In the genomic region with DNA sequence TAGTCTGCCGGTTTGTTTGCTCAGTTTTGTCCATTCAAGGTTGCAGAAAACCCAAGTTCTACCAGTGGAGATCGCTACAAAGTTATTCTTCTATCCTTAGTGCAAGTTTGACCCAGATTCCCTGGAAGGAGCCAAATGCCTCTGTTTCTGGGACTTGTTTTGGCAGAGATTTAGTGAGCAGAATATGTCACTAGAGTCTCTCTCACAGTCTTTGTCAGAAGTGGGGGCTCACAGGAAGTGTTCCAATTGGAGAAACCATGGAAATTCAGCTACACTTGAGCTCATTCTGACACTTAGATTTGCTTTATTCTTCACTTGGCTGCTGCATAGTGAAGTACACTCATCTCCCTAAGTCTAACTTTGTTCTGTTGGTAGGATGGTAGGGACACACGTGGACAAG, we compare ENCODE assay signal across 26 mouse cellular contexts. TPM values are rescaled to one million over a fixed set of nuclear protein-coding genes. Genes with fewer than 3 reads are reported as not detected.
DNase-seq lines count a peak whose midpoint lies in the region; ATAC-seq and TF ChIP-seq lines count a peak whose summit lies in the region.
"Had no signal": no experiment of that assay in that cellular context is flagged by ENCODE, and none has a peak within 500 bp of the region (broad histone marks: within the 10 kb centered on the region; RNA-seq: fewer than 3 reads in every experiment).

No protein-coding gene starts in this region.

- no peak for TF ChIP-seq EP300 in heart, adult 2 months (IDR thresholded peaks at IDR 0.05; ENCODE audit: insufficient read depth, low read depth, low read length)

- intact Hi-C loops in heart, adult 2 months (cut with DNase I) = no loop called here
- intact Hi-C loops in left cerebral cortex, postnatal 36 days (cut with DNase I) = no loop called here

- no peaks in the 10 kb centered on the region for H3K9me3 ChIP-seq in embryonic facial prominence, embryonic 10.5 days
- no peaks in the 10 kb centered on the region for H3K9me3 ChIP-seq in limb, embryonic 12.5 days
- H3K9me3 ChIP-seq: embryonic facial prominence, embryonic 13.5 days; forebrain, embryonic 12.5 days; forebrain, embryonic 15.5 days; heart, embryonic 12.5 days; heart, embryonic 15.5 days; hindbrain, embryonic 10.5 days; hindbrain, embryonic 13.5 days had no signal

- no peak for ATAC-seq in limb, embryonic 12.5 days (ENCODE audit: insufficient number of reproducible peaks, insufficient read depth, low FRiP score, low TSS enrichment, low read depth)
- ATAC-seq: CD4-positive, CD25-positive, alpha-beta regulatory T cell, adult 4 months; forebrain, embryonic 15.5 days had no signal

- TF ChIP-seq POLR2A in heart, adult 2 months (IDR thresholded peaks at IDR 0.05; ENCODE audit: insufficient read depth, low read depth, low read length) = no peak

- H3K9ac ChIP-seq in heart, adult 2 months (ENCODE audit: low read depth, low read length) = no peak overlapping the region
- no peak overlapping the region for H3K9ac ChIP-seq in limb, embryonic 12.5 days (replicated peaks)
- H3K9ac ChIP-seq: embryonic facial prominence, embryonic 13.5 days; forebrain, embryonic 12.5 days; forebrain, embryonic 15.5 days; heart, embryonic 12.5 days; heart, embryonic 15.5 days; hindbrain, embryonic 13.5 days had no signal

- H3K4me2 ChIP-seq in limb, embryonic 12.5 days = no peak overlapping the region
- H3K4me2 ChIP-seq: embryonic facial prominence, embryonic 13.5 days; forebrain, embryonic 12.5 days; forebrain, embryonic 15.5 days; heart, embryonic 12.5 days; heart, embryonic 15.5 days; hindbrain, embryonic 13.5 days had no signal

- peak; percentile 1 for DNase-seq in heart, adult 11 months
- DNase-seq in heart, adult 2 months = no peak
- peak; percentile 43 for DNase-seq in lung, postnatal 10 days
- no peak for DNase-seq in lung, postnatal 36 days
- DNase-seq in embryonic facial prominence, embryonic 10.5 days (ENCODE audit: low spot score) = no peak
- DNase-seq in adrenal gland, adult 2 months = no peak
- DNase-seq in left cerebral cortex, postnatal 36 days (ENCODE audit: low spot score in 2 of 2) = no peak
- DNase-seq: adrenal gland, adult 8-10 months; adrenal gland, postnatal 25 days; cerebellum, adult 18-20 months; cerebellum, adult 9-10 months; cerebellum, postnatal 25 days; gastrocnemius, postnatal 10 days; gastrocnemius, postnatal 36 days; heart, postnatal 10 days; heart, postnatal 36 days had no signal

- TF ChIP-seq CTCF in heart, adult 2 months (IDR thresholded peaks at IDR 0.05) = no peak

- H3K4me3 ChIP-seq in heart, adult 2 months = no peak overlapping the region
- H3K4me3 ChIP-seq in embryonic facial prominence, embryonic 10.5 days = no peak overlapping the region
- H3K4me3 ChIP-seq in limb, embryonic 12.5 days (replicated peaks) = no peak overlapping the region
- H3K4me3 ChIP-seq: embryonic facial prominence, embryonic 13.5 days; erythroblast, embryonic 14.5 days; forebrain, embryonic 12.5 days; forebrain, embryonic 15.5 days; heart, embryonic 12.5 days; heart, embryonic 15.5 days; hindbrain, embryonic 10.5 days; hindbrain, embryonic 13.5 days had no signal

- no peaks in the 10 kb centered on the region for H3K79me2 ChIP-seq in heart, adult 2 months (replicated peaks; ENCODE audit: control insufficient read depth, insufficient read depth, low read length)

- H3K27ac ChIP-seq in heart, adult 2 months = no peak overlapping the region
- H3K27ac ChIP-seq in embryonic facial prominence, embryonic 10.5 days (replicated peaks) = 0 out of 2 replicates have a peak overlapping the region, but pooled peaks have one; percentile 48
- H3K27ac ChIP-seq in limb, embryonic 12.5 days = peak overlapping the region; percentile 85; the same call in 1 of the 2 replicates
- H3K27ac ChIP-seq: forebrain, embryonic 12.5 days; forebrain, embryonic 15.5 days; heart, embryonic 15.5 days; hindbrain, embryonic 10.5 days; hindbrain, embryonic 13.5 days had no signal

- 75% methylated on average over 3 of the region's 3 CpGs for WGBS in heart, adult 2 months
- 86% methylated on average over 3 of the region's 3 CpGs for WGBS in embryonic facial prominence, embryonic 10.5 days
- 84% methylated on average over 3 of the region's 3 CpGs for WGBS in limb, embryonic 12.5 days

- no peaks in the 10 kb centered on the region for H3K36me3 ChIP-seq in heart, adult 2 months (ENCODE audit: control insufficient read depth, insufficient read depth, low read length)
- 0 out of 2 replicates have a peak, but pooled peaks cover 3% of the 10 kb centered on the region for H3K36me3 ChIP-seq in embryonic facial prominence, embryonic 10.5 days (replicated peaks)
- H3K36me3 ChIP-seq in limb, embryonic 12.5 days = peaks cover under 1% of the 10 kb centered on the region; the same call in 1 of the 2 replicates
- H3K36me3 ChIP-seq: embryonic facial prominence, embryonic 13.5 days; forebrain, embryonic 12.5 days; forebrain, embryonic 15.5 days; heart, embryonic 12.5 days; heart, embryonic 15.5 days; hindbrain, embryonic 13.5 days had no signal

- H3K27me3 ChIP-seq in heart, adult 2 months (ENCODE audit: control insufficient read depth, insufficient read depth, low read length) = no peaks in the 10 kb centered on the region
- H3K27me3 ChIP-seq in embryonic facial prominence, embryonic 10.5 days (replicated peaks; ENCODE audit: low read depth, poor library complexity, severe bottlenecking) = no peaks in the 10 kb centered on the region
- no peaks in the 10 kb centered on the region for H3K27me3 ChIP-seq in limb, embryonic 12.5 days
- H3K27me3 ChIP-seq: embryonic facial prominence, embryonic 13.5 days; forebrain, embryonic 12.5 days; forebrain, embryonic 15.5 days; heart, embryonic 12.5 days; heart, embryonic 15.5 days; hindbrain, embryonic 13.5 days had no signal

- H3K4me1 ChIP-seq in heart, adult 2 months (ENCODE audit: control insufficient read depth, insufficient read depth, low read length) = peaks cover 7% of the 10 kb centered on the region
- H3K4me1 ChIP-seq in embryonic facial prominence, embryonic 10.5 days = peaks cover 28% of the 10 kb centered on the region
- peaks cover 33% of the 10 kb centered on the region for H3K4me1 ChIP-seq in limb, embryonic 12.5 days (replicated peaks)
- H3K4me1 ChIP-seq: forebrain, embryonic 12.5 days; forebrain, embryonic 15.5 days had no signal

RNA-seq across cellular contexts. Expression of gene Nr2c1, which starts 35.6 kb away (rescaled TPM):
- total RNA-seq in heart, adult 2 months (2021) = 1 to 10 TPM; 6.1 to 6.6 TPM
- 3.3 and 4.3 TPM in 2 replicates for polyA plus RNA-seq in heart, adult 2 months (2012; rRNA removed)
- polyA plus RNA-seq in embryonic facial prominence, embryonic 10.5 days (2016; fragmentation: Nextera tagmentation; extraction: Ambion mirVana) = 12.1 and 12.8 TPM in 2 replicates
- 11.4 and 12.4 TPM in 2 replicates for polyA plus RNA-seq in limb, embryonic 12.5 days (2016; fragmentation: Nextera tagmentation; extraction: Ambion mirVana)
- total RNA-seq in adrenal gland, adult 2 months (2021) = 10 to 100 TPM; 11.7 to 13.7 TPM
- 2.5 and 2.7 TPM in 2 replicates for polyA plus RNA-seq in adrenal gland, adult 2 months (2012; rRNA removed)
- 1 to 10 TPM; 7.3 to 8.6 TPM for total RNA-seq in left cerebral cortex, postnatal 36 days (2021)

Comparison
In these comparisons a context has a peak if more than half of its experiments do, and no peak if none do; other contexts are left out.
1. DNase-seq: peak in heart, adult 11 months (single experiment) and lung, postnatal 10 days (single experiment); none in heart, adult 2 months (0 of 2), lung, postnatal 36 days (single experiment), embryonic facial prominence, embryonic 10.5 days (single experiment), adrenal gland, adult 2 months (single experiment) and left cerebral cortex, postnatal 36 days (0 of 2).